Mouse (Mus musculus): ENCODE results near the gene Naga.
"Not testable (repeated sequence)": the region's sequence is repeated elsewhere in the genome, so short reads cannot be mapped to it uniquely, and the experiment has no call there.

Gene Naga

DNA sequence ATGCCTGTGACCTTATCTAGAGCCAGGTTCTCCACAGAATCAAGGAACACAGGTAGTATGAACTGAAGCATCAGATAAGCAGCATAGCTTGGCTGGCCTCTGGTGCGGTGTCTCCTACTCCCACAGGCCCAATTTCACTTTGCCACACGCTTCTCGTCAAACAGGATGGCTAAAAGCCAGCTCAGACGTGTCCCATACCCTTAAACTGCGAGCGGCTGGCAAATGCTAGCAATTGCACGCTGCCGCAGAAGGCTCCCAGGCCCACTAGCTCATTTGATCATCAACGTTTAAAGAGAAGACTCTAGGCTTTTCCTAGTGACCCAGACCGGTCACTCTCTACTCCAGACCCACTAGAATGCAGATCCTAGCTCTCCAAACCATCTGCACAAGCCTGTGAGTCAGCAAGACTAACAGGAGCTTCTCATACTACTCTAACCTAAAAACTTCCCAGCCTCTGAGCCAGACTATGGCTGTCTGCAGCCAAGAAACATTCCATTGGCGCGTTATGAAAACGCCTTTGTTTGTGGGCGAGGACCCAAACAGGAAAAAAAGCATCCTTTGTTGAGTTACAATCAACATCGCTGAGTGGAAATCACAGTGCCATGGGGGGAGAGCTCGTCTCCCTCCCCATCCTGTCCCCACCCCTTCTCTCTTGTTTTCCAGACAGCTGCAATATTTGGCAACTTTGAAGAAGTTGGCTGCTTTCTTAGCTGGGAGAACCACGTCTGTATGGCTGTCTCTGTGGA is 37.8 kb upstream of the Naga start:
- Histone ChIP-seq H3K36me3 (ENCODE audit: insufficient read depth, low read length) (no peaks in the 10 kb centered on the region), H3K9me3 (ENCODE audit: low read length) (no peaks in the 10 kb centered on the region), H3K4me1 (replicated peaks; ENCODE audit: low read depth, low read length) (peaks cover 31% of the 10 kb centered on the region), H3K27me3 (ENCODE audit: insufficient read depth, low read length) (peaks cover 23% of the 10 kb centered on the region), H3K4me3 (replicated peaks; ENCODE audit: low read length) (no peak overlapping the region)
- no peak for TF ChIP-seq CTCF (conservative IDR thresholded peaks at IDR 0.05; ENCODE audit: low read length)
- TF ChIP-seq POU5F1 (IDR thresholded peaks at IDR 0.05; ENCODE audit: borderline replicate concordance, low read length): no peak
- TF ChIP-seq NANOG (IDR thresholded peaks at IDR 0.05; ENCODE audit: borderline replicate concordance, low read length): no peak

DNA sequence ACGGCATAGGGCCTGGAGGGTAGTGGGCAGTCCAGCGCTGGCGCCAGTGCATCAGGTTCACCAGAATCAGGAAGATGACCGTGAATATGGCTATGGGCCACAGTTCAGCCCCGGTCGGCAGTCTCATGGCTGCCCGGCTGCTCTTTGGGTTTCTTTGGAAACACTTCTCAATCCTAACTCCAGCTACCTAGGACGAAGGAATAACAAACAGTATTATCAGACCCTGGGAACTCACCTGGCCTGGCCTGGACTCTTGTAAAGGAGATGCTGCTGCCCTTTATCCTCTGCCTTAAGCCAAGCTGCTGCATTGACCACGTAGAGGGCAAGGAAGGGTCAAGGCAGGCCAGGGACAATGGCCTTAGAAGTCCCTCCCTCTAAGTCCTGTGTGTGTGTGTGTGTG is 37.1 kb upstream of the Naga start:
- Histone ChIP-seq H3K9me3 (ENCODE audit: low read length) (no peaks in the 10 kb centered on the region), H3K4me3 (replicated peaks; ENCODE audit: low read length) (no peak overlapping the region), H3K27me3 (ENCODE audit: insufficient read depth, low read length) (peaks cover 23% of the 10 kb centered on the region), H3K4me1 (replicated peaks; ENCODE audit: low read depth, low read length) (peaks cover 30% of the 10 kb centered on the region), H3K36me3 (ENCODE audit: insufficient read depth, low read length) (no peaks in the 10 kb centered on the region)
- no peak for TF ChIP-seq CTCF (conservative IDR thresholded peaks at IDR 0.05; ENCODE audit: low read length)
- no peak for TF ChIP-seq POU5F1 (IDR thresholded peaks at IDR 0.05; ENCODE audit: borderline replicate concordance, low read length)
- TF ChIP-seq NANOG (IDR thresholded peaks at IDR 0.05; ENCODE audit: borderline replicate concordance, low read length): no peak

DNA sequence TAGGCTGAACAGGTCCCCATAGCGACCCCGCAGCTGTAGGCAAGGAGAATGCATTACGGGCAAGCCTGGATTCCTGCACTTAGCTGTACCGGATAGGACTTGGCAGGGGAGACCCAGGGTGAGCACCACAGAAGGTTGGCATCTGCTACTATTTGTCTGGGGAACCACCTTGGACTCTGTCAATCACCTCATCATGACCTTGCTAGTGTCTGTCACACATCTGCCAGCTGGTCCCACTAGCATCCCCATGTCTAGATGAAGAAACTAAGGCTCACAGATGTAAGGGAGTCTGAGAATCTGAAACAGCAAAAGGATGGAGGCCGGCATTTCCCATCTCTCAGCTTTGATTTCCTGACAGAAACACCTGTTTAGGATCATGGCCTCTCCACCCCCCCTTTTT is 35.7 kb upstream of the Naga start:
- Histone ChIP-seq H3K36me3 (ENCODE audit: insufficient read depth, low read length) (no peaks in the 10 kb centered on the region), H3K4me1 (replicated peaks; ENCODE audit: low read depth, low read length) (peaks cover 19% of the 10 kb centered on the region), H3K9me3 (ENCODE audit: low read length) (no peaks in the 10 kb centered on the region), H3K27me3 (ENCODE audit: insufficient read depth, low read length) (peaks cover 18% of the 10 kb centered on the region), H3K4me3 (replicated peaks; ENCODE audit: low read length) (no peak overlapping the region)
- TF ChIP-seq CTCF (conservative IDR thresholded peaks at IDR 0.05; ENCODE audit: low read length) (no peak), NANOG (IDR thresholded peaks at IDR 0.05; ENCODE audit: borderline replicate concordance, low read length) (no peak), POU5F1 (IDR thresholded peaks at IDR 0.05; ENCODE audit: borderline replicate concordance, low read length) (no peak)

DNA sequence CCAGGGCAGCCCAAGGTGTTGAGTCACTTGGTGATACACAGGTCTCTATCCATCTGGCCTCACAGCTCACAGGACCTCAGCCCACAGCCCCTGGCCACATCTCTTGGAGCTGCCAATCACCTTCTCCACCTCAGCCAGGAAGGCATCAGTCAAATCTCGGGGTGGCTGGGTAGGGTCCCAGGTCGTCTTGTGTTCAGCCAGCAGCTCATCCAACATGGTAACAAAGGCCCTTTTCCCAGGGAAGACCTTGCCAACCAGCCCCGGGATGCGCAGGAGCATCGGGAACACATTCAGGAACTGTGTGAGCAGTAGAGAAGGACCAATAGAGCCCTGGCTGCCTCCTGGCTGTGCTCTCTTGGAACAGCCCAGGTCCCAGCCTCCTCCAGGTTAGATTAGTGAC is 34.3 kb upstream of the Naga start:
- no peak for TF ChIP-seq POU5F1 (IDR thresholded peaks at IDR 0.05; ENCODE audit: borderline replicate concordance, low read length)
- no peak for TF ChIP-seq CTCF (conservative IDR thresholded peaks at IDR 0.05; ENCODE audit: low read length)
- no peak for TF ChIP-seq NANOG (IDR thresholded peaks at IDR 0.05; ENCODE audit: borderline replicate concordance, low read length)
- H3K9me3 ChIP-seq (ENCODE audit: low read length): no peaks in the 10 kb centered on the region
- no peak overlapping the region for H3K4me3 ChIP-seq (replicated peaks; ENCODE audit: low read length)
- no peaks in the 10 kb centered on the region for H3K36me3 ChIP-seq (ENCODE audit: insufficient read depth, low read length)
- H3K4me1 ChIP-seq (replicated peaks; ENCODE audit: low read depth, low read length): peaks cover 14% of the 10 kb centered on the region
- H3K27me3 ChIP-seq (ENCODE audit: insufficient read depth, low read length): peaks cover 11% of the 10 kb centered on the region

DNA sequence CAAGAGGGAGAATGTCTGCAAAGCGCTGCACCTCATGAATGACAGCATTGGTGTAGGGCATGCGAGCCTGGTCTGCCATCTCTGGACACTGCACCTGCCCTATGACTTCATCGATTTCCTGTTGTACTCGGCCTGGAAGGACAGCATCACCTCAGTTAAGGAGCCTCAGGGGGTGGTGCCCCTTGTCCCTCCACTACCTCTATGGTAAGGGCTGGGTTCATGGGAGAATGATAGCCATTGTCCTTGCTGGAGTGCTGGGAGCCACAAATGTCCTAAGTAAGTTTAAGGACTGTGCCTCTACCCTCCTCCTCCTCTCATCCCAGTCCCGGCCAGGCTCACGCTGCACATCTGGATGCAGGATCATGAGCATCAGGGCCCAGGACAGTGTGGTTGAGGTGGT is 33.7 kb upstream of the Naga start:
- H3K36me3 ChIP-seq (ENCODE audit: insufficient read depth, low read length): no peaks in the 10 kb centered on the region
- H3K4me1 ChIP-seq (replicated peaks; ENCODE audit: low read depth, low read length): peaks cover 11% of the 10 kb centered on the region
- no peak overlapping the region for H3K4me3 ChIP-seq (replicated peaks; ENCODE audit: low read length)
- TF ChIP-seq POU5F1 (IDR thresholded peaks at IDR 0.05; ENCODE audit: borderline replicate concordance, low read length) (no peak), NANOG (IDR thresholded peaks at IDR 0.05; ENCODE audit: borderline replicate concordance, low read length) (no peak), CTCF (conservative IDR thresholded peaks at IDR 0.05; ENCODE audit: low read length) (no peak)
- H3K27me3 ChIP-seq (ENCODE audit: insufficient read depth, low read length): 0 out of 2 replicates have a peak, but pooled peaks cover 6% of the 10 kb centered on the region
- no peaks in the 10 kb centered on the region for H3K9me3 ChIP-seq (ENCODE audit: low read length)

DNA sequence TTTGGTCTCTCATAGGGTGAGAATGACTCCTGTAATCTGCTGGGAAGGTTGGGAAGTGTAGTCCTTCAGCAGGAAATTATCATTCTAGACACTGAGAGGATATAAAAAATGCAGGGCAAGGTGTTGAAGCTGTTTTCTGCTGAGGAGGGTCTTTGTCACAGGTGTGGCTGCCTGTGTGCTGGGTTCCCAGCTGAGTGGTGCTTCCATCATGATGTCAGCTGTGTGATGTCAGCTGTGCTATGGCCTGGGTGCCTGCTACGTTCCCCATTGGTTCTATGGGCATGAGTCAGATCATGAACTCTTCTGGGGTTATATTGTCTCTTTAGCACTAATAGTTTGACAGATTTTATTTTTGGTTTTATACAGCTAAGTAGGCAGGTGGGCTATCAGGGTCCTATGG is 30.1 kb upstream of the Naga start:
- Histone ChIP-seq H3K4me1 (replicated peaks; ENCODE audit: low read depth, low read length) (peaks cover 6% of the 10 kb centered on the region), H3K4me3 (replicated peaks; ENCODE audit: low read length) (no peak overlapping the region), H3K27me3 (ENCODE audit: insufficient read depth, low read length) (0 out of 2 replicates have a peak, but pooled peaks cover 5% of the 10 kb centered on the region), H3K9me3 (ENCODE audit: low read length) (no peaks in the 10 kb centered on the region), H3K36me3 (ENCODE audit: insufficient read depth, low read length) (no peaks in the 10 kb centered on the region)
- TF ChIP-seq NANOG (IDR thresholded peaks at IDR 0.05; ENCODE audit: borderline replicate concordance, low read length): no peak
- no peak for TF ChIP-seq POU5F1 (IDR thresholded peaks at IDR 0.05; ENCODE audit: borderline replicate concordance, low read length)
- no peak for TF ChIP-seq CTCF (conservative IDR thresholded peaks at IDR 0.05; ENCODE audit: low read length)

DNA sequence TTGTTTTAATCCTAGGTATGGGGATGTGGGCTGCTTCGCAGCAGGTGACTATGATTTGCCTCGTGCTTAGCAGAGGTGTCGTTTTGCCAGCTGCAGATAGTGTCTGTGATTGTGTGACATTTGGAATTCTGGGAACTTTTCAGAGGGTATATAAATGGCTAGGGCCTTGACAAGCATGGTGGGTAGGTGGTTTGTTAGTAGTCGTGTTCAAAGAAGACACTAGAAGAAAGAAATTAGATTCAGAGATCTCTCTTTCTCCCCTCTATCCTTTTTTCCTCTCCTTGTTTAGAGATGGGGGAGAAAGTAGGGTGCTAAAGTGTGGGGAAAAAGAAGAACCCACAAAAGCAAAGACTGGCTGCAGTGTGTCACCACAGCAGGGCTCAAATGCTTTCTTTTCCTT is 29.4 kb upstream of the Naga start:
- no peaks in the 10 kb centered on the region for H3K9me3 ChIP-seq (ENCODE audit: low read length)
- no peak overlapping the region for H3K4me3 ChIP-seq (replicated peaks; ENCODE audit: low read length)
- TF ChIP-seq POU5F1 (IDR thresholded peaks at IDR 0.05; ENCODE audit: borderline replicate concordance, low read length) (no peak), NANOG (IDR thresholded peaks at IDR 0.05; ENCODE audit: borderline replicate concordance, low read length) (no peak), CTCF (conservative IDR thresholded peaks at IDR 0.05; ENCODE audit: low read length) (no peak)

DNA sequence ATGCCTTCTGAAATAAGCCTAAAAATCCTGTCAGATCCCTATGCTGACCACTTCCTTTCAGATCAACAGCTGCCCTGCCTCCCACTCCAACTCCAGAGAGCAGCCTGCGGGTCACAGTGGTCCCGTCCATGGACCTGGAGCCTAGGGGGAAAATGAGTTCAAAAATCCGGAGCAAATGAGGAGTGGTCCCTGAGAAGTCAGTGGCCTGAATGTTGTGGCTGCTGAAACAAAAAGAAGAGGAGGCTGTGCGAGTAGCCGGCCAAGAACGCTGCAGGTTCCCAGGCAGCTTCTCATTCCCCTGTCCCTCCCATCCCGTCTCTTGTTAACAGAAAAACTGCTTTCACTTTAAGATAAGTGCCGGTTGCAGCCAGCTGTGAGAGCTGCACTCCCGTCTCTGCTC is 25.8 kb upstream of the Naga start:
- not testable (repeated sequence) for H3K9me3 ChIP-seq (ENCODE audit: low read length); H3K27me3 ChIP-seq (ENCODE audit: insufficient read depth, low read length); H3K36me3 ChIP-seq (ENCODE audit: insufficient read depth, low read length); H3K4me3 ChIP-seq (replicated peaks; ENCODE audit: low read length)
- H3K4me1 ChIP-seq (replicated peaks; ENCODE audit: low read depth, low read length): peaks cover 14% of the 10 kb centered on the region

More for the DNA sequence above, 29.4 kb upstream of the Naga start:
- Histone ChIP-seq H3K36me3 (ENCODE audit: insufficient read depth, low read length) (no peaks in the 10 kb centered on the region), H3K4me1 (replicated peaks; ENCODE audit: low read depth, low read length) (no peaks in the 10 kb centered on the region), H3K27me3 (ENCODE audit: insufficient read depth, low read length) (0 out of 2 replicates have a peak, but pooled peaks cover 3% of the 10 kb centered on the region)

DNA sequence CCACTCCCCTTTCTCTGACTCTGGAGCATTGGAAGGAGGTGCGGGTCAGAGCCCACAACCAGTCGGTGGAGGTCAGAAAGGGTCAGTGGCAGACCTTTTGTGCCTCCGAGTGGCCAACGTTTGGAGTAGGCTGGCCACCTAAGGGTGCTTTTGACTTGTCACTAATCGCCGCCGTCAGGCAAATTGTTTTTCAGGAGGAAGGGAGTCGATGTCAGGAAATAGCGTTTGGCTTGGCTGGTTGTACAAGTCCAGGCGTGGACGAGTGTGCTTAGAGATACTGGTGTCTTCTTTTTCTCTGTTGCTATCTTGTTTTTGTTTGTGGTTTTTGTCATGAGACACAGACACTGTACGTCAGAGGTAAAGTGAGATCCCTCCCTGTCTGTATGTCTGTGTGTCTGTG is 25.1 kb upstream of the Naga start:
- peaks cover 15% of the 10 kb centered on the region for H3K4me1 ChIP-seq (replicated peaks; ENCODE audit: low read depth, low read length)
- not testable (repeated sequence) for H3K9me3 ChIP-seq (ENCODE audit: low read length); H3K36me3 ChIP-seq (ENCODE audit: insufficient read depth, low read length); H3K4me3 ChIP-seq (replicated peaks; ENCODE audit: low read length); H3K27me3 ChIP-seq (ENCODE audit: insufficient read depth, low read length)
